Mouse (Mus musculus): ENCODE results near the gene Layn.
A peak's percentile ranks its signal among the peaks of the same experiment; 100 is the strongest.

The Layn gene

DNA sequence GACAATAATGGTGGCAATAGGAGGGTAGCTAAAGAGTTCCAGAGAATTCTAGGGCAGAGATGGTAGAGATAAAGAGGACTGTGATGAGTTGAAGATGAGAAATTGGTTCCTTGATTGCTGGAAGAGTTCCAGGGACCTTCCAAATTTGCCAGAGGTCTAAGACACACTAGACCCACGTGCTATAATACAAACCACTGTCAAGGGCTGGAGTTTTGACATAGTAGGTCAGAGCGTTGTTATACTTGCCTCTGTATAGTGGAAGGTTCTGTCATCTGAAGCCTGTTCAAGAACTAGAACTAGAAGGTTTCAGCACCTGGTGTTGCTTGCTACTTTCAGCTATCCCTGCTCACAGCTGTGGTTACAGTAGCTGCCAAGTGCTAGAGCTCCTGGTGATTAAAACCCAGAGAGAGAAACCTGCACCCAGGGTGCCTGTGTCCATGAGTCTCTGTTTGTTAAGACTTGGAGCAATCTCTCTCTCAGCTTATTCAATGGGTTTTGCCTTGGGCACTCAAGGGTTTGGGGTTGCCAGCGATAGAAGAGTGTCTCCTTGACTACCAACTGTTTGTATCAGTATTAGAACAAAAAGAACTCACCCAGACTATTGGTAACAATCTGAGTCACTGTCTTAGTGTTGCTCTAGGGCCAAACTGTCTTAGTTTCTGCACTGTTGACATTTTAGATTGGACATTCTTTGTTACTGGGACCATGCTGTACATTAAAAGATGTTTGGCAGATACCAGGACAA, 43.9 kb downstream of the Layn start:
- no peak for DNase-seq (ENCODE audit: extremely low spot score, low spot score)

DNA sequence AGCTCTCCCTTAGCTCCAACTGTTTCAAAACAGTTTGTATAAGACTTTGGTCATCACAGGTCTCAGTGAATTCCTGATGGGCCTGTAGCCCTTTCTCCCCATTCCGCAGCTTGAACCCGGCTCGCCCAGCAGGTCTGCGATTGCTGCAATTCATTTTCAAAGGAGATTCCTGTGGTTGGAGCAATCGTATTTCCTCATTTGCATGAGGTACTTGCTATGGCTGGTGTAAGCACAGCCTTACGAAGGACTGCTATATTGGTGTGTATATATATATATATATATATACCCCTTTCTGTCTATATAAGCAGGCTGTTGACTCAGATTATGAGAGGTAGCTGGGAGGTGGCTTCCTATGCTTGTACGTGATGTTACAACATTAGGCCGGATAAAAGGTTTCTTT, 44.6 kb downstream of the Layn start:
- no peak for DNase-seq (ENCODE audit: extremely low spot score, low spot score)

DNA sequence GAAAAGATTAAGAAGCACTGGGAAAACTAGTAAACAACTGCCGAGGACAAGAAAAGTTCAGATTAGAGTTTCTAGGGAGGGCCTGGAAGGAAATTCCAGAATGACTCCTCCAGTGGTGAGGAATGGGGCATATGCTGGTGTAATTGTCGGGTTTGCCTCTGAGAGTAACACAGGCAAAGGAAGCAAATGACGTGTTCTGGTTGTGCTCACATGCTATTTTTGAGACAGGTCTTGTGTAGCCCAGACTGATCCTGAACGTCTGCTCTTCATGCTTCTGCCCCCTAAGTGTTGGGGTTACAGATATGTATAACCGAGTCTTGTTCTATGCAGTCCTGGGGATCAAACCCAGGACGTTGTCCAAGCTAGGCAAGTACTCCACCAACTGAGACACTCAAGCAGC, 45.3 kb downstream of the Layn start:
- no peak for DNase-seq (ENCODE audit: extremely low spot score, low spot score)

DNA sequence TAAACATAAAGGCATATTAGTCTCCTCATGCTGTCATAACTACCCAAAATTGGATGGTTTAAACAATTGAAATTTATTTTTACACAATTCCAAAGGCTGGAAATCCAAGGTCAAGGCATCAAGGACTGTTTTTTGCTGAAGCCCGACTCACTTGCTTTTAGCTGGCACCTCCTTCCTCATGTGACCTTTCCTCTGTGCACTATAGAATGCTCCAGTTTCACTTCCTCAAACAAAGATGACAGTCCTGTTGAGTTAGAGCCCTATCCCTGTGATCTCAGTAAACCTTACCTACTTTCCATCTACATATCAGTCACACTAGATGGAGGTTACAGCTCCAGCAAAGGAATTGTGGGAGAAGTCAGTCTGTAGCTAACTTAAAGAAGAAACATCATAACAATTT, 46.7 kb downstream of the Layn start:
- no peak for DNase-seq (ENCODE audit: extremely low spot score, low spot score)

DNA sequence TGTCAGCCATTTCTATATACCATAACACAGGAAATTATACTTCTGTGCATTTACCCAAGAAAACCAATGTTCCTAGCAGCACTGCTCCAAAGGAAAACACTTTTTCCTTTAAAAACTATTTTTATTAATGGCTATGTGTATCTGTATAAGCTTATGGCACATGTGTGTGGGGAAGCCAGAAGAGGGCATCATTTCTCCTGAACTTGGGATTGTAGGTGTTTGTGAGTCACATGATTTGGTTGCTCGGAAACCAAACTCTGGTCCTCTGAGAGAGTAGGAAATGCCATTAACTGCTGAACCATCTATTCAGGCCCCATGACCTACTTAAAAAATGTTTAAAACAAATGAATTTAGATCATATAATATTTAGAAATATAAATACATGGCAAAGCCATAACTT, 49.9 kb downstream of the Layn start:
- DNase-seq (ENCODE audit: extremely low spot score, low spot score), result no peak

DNA sequence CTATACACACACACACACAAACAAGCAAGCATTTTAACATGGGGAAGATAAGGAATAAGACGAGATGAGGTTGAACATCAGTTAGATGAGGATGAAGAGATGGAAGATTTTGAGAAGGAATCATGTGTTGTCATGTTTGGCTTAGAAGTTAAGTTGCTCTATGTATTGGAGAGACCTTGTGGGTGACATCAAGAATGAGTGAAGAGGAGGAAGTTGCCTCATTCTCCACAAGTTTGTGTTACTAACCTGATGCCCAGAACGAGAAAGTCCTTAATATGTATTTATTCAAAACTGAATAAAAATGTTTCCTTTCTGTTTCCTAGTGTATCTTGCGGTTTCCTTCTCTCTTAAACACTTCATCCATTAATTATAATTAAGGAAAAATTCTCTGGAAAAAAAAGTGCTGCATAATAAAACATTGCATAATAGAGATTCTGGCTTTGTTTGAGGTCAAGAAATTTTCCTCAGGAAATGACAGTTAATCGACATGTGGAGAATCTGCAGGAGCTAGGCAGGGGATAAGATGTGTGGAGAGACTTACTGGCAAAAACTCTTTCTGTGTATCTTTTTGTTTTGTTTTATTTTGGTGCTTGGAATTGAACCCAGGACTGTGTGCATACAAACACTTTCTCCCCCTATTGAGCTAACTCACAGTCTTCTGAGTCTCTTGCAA, 55.6 kb downstream of the Layn start:
- no peak for DNase-seq (ENCODE audit: extremely low spot score, low spot score)

DNA sequence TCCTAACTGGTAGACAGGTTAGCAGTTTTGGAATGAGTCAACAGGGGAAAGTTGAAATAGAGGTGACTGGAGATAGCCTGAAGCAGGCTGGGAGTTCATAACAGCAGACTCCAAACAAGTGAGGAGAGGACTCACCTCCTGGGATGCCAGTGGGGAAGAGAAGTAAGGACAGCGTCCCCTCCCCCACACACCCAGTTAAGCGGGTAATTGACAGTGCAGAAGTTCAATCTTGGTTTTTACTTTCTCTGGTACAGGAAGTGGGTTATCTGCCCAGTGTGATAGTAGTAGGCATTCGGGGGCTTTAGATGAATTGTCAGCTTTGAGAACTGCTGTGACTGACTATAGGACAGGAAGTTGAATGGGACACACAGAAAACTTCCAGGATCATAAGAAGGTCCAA, 56.5 kb downstream of the Layn start:
- DNase-seq (ENCODE audit: extremely low spot score, low spot score), result no peak

DNA sequence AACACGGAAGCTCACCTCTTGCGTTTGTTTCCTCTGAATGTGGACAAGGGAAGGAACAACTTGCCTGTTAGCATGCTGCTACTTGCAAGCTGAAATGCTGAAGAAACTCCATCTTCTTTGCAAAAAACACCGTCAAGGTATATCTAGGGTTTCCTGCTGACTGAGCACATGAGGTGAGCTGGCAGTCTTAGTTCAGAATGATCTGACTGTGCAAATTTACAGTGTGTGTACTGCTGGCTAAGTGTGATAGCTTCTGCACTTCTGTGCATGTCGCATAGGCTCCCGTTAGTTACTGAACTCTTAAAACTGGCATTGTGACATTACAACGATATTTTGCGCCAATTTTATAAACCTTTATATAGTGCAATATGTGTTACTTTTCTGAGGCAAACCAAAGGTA, 57.2 kb downstream of the Layn start:
- no peak for DNase-seq (ENCODE audit: extremely low spot score, low spot score)

DNA sequence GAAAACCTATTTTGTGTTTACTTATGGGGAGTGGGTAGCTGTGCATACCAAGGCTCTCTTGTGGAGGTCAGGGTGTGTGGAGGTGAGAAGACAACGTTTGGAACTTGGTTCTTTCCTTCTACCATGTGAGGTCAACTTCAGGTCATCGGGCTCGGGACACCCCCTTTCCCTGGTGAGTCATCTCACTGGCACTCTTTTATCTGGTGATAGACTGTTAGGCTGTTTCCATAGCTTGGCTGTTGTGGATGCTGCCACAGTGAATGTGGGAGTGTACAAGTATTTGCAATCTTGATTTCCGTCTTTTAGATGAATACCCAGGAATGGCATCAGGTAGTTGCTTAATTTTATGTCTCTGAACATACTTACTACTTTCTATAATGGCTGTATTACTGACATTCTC, 61.2 kb downstream of the Layn start:
- no peak for DNase-seq (ENCODE audit: extremely low spot score, low spot score)

DNA sequence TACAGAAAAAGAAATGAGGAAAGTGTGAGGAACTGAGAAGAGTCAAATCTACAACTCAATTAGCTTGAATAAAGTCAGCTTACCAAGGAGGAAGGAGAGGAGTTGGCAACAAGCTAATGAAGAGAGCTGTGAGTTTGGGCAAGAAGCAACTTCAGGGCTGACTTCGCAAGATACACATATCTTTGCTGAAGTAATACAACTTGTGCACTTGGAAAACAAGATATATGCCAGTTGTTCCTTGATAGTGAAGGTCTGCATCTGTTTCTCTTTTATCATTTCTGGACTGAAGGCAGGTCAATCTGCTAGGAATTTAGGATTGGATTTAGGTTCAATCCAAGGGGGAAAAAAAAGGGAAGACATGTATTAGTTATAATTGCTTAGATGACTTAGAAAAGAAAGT, 63.2 kb downstream of the Layn start:
- DNase-seq (ENCODE audit: extremely low spot score, low spot score), result no peak

DNA sequence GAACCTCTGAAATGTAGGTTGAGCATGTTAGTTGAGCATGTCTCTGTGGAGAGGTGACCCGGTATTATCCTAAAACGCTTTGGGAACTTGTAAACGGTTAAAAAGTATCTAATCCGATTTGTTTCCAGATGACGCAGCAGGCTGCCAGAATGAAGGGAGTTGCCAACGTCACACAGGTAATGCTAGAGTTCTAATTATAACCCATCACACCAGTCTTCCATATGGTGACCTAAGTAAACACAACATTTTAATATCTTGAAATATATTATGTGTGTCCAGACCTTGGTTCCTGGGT, 67.3 kb downstream of the Layn start:
- no peak for DNase-seq (ENCODE audit: extremely low spot score, low spot score)

DNA sequence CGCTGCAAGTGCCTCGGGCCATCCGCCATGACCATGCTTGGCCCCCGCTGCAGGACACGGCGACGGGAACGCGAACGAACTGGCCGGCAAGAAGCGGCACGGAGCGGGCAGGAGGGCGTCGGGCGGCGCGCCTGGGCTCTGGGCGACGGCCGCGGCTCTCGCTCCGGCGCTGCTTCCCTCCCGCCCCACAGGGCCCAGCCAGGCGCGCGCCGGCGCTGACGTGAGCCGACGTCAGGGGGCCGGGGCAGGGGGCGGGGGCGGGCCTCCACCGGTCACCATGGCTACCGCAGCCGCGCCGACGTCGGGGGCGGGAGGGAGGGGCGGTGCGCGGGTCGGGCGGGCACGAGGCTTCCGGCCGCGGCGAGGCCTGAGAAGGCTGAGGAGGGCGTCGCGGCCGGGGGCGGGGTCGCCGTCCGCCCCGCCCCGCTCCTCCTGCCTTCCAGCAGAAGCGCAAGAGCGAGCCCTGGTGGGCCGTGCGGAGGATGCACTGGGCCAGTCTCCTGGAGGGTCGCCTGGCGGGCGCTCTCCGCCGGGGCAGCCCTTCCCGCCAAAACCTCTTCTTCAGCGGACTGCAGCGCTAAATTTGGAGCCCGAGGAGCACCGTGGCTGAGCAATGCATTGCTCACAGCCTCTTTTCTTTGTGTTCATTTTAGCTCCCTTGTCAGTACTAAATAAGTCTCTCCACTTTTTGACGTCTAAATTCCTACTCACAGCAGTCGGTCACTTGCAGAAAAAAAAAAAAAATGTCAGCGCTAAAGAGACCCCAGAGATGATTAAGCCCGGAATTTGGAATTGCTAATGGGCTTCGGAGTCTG, 67.8 kb downstream of the Layn start, which contains the start of gene Sik2:
Gene Sik2, minus strand, starts transcription at position 233 of the 815 bp plus-strand sequence.
- peak; percentile 96 for DNase-seq (ENCODE audit: extremely low spot score, low spot score)

DNA sequence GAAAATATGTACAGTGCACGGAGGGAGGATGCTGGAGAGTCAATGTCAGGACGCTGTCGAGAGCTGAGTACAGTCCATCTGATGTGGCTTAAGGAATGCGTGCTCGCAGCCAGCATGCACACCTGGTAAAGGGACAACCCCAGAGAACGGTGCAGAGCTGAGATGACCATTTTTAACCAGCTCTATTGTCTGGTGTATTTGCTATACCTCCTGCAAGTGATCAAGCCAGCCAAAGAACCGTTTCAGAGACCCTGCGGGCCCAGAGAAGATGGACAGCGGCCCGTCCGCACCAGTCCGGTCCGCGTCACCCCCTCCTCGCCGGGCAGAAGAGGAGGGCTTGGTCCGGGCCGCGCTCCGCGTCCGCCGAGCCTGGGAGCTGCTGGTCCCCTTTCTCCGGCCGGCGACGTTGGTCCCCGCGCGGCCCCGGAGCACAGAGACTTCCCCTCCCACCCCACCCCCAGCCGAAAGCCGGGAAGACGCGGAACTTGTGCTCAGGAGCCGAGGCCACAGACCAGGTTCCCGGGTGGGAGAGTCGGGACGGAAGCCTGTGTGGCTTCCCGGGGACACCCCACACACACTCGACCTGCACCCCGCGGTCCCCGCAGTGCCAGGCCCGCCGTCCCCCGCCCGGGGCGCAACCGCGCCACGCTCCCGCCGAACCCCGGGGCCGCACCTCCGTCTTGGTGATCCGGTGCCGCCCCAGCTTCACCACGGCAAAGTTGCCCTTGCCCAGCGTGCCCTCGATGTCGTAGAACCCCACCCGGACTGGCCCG, 68.6 kb downstream of the Layn start:
- no peak for DNase-seq (ENCODE audit: extremely low spot score, low spot score)

DNA sequence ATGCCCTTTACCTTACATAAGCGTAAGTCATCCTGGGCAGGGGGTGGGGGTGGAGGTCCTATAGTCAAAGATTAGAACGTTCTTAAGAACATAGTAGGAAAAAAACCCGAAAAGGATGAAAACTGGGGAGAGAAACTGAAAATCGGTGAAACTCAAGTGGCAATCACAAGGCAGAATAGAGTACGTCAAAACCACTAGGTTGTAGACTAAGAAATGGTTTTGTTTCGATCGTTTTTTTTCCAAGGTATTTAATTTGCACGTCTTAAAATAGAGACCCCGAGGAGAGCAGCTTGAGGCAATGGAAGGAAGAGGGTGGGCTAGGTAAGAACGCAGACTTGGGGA, 69.2 kb downstream of the Layn start:
- DNase-seq (ENCODE audit: extremely low spot score, low spot score), result no peak

DNA sequence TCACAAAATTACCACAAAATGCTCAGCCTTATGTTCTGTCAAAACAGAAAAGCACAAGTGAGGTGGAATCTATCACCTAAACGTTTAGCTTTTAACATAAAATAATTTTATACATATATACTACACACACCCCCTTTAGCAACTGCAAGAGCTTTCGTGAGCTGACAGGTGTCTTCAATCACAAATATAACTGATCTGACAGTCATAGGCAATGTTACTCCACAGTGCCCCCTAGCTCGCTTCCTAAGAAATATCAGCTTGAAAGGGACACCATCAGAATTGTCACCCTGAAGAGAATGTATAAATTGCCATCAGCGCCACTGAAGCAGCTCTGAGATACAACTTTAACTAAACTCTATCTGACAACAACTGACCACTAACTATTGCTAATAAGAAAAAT, 70.0 kb downstream of the Layn start:
- DNase-seq (ENCODE audit: extremely low spot score, low spot score), result peak; percentile 27

All from neural tube, embryonic 10.5 days (tissue).